Mouse (Mus musculus): ENCODE data around the gene Podxl2. TPM values are rescaled to one million over a fixed set of nuclear protein-coding genes. Genes with fewer than 3 reads are reported as not detected.

The Podxl2 gene
- total RNA-seq, 2 experiments from 2014 or later, result 12.3 TPM; not detected in 1

DNA sequence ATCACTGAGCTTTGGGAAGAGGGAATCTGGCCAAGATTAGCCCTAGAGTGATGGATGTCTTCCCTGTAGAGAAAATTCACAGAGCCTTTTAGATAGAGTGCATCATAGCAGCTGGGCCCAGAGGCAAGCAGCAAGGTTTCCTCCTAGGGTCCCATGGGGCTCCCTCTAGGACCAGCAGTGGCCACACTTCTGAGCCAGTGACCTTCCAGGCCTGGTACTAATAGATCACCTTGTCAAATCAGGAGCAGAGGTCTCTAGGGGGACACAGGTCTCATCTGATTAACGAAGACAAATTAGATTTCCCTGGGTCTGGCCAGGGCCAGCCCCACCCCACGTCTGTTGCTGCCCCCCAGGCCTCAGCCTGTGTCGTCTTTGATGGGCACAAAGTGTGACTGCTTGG lies 64.6 kb downstream of the Podxl2 start:
- no peak for ATAC-seq (replicated peaks; ENCODE audit: low FRiP score, poor library complexity, severe bottlenecking)

DNA sequence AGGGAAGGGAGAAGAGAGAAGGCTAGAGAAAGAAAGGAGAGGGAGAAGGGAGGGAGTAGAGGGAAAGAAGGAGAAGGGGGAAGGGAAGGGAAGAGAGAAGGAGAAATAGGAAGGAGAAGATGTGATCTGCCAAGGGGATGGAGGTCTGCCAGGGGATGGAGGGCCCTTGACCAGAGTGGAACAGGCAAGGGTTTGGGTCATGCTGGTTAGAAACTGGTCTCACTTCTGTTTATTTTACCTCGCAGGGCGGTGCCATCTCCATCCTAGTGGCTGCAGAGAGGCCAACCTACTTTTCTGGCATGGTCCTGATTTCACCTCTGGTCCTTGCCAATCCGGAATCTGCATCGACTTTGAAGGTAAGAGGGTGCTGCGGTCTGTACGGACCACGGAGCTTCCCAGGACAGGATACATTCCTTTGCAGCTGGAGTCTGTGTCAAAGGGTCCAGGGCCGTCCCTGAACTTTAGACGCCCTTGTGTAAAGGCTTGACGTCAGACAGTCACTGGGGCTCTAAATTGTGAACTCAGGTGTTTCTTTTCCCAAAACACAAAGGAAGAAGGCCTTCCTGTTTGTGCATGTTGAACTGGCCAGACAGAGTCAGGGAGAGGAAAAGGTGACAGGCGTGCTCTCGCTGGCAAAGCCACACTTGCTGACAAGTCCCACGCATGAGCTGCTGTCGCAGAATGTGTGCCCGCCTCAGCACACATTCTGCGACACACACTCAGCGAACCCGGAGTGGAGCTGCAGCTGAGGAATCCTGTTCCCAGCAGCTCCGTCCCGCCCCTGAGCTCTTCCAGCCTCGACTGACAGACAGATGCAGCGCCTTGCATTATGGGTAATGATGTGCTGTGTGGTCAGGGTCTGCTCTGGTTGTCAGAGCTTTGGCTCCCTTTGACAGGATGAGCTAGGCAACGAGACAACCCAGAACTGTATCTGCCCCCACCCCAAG lies 65.5 kb downstream of the Podxl2 start:
- no peak for ATAC-seq (replicated peaks; ENCODE audit: low FRiP score, poor library complexity, severe bottlenecking)

DNA sequence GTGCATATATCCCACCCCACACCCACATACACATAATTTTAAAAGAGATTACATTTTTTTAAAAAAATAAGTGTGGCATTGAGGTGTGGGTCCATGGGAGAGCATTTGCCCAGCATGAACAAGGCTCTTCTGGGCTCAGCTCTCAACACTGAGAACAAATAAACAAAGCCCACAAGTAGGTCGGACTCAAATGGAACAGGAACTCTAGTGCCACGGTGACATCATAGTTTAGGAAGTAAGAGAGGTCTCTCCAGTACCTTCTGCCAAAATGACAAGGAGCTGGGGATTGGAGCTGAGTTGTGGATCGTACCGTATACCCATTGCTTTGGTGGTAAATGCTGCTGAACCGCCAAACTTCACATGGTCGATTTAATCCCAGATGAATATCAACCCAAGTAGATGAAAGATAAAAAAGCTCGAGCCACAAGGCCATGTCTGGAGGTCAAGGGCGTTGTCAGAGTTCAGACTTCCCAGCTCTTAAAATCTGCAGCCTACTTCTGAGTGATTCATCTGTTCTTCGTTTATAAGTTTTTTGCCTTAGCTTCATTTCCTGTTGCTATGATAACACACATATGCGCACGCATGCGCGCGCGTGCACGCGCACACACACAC lies 69.8 kb downstream of the Podxl2 start:
- ATAC-seq (replicated peaks; ENCODE audit: low FRiP score, poor library complexity, severe bottlenecking), result no peak

DNA sequence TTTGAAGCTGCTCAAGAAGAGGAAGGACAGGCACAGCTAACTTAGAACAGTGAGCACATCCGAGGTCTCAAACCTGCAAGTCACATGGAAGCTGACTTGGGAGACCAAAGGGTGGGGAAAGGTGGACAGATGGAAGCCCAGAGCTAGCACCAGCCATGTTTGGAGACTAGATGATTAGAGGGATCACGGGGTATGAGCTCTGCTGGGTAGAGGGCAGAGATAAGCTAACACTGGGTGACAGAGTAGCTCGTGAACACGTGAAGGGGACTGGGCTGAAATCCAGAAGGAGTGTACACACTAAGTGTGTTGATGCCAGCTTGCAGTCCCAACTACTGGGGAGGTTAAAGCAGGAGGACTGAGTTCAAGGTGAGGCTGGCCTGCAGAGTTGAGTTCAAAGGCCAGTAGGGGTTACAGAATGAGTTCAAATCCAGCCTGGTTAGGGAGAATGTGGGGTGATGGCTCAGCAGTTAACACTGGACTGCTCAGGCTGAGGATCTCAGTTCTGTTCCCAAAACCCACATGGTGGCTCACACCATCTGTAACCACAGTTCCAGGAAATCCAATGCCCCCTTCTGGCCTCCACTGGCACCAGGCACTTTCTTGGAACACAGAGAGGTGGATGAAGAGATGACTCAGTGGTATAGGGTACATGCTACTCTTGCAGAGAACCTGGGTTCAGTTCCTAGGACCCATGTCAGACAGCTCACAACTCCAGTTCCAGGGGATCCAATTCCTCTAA lies 70.7 kb downstream of the Podxl2 start:
- peak; percentile 73 for ATAC-seq (replicated peaks; ENCODE audit: low FRiP score, poor library complexity, severe bottlenecking)

DNA sequence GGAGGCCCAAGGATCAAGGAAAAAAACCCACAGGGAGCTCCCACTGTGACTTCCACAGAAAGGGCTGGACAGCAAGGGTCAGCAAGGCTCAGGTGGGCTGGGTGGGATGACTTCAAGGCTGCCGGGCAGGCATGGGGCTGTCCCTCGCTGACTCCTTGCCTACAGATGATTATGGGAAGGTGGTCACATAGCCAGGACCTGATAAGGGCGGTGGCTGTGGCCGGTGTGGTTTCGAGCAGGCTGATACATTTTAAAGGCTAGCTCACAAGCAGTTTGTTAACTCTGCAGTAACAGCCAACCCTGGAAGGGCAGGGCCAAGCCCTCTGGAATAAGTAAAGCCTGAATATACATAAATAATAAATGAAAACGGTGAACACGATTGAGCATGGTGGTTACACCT lies 71.8 kb downstream of the Podxl2 start:
- peak; percentile 70 for ATAC-seq (replicated peaks; ENCODE audit: low FRiP score, poor library complexity, severe bottlenecking)

DNA sequence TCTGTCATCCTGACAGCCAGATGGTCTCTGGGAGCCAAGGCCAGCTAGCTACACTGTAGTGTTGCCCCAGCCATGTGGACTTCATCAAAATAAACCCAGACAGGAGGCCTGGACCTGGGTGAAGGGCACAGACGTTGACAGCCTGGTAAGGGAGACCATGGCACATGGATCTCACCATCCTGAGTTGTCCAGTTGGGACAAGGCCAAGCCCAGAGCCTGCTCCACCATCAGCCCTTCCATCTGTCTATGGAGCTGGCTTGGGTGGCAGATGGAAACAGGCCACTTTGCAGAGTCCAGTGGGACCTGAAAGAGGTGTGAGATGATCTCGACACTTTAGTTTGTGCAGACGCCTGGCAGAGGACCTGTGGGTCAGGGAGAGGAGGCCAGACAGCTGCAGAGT lies 74.1 kb downstream of the Podxl2 start:
- ATAC-seq (replicated peaks; ENCODE audit: low FRiP score, poor library complexity, severe bottlenecking), result no peak

DNA sequence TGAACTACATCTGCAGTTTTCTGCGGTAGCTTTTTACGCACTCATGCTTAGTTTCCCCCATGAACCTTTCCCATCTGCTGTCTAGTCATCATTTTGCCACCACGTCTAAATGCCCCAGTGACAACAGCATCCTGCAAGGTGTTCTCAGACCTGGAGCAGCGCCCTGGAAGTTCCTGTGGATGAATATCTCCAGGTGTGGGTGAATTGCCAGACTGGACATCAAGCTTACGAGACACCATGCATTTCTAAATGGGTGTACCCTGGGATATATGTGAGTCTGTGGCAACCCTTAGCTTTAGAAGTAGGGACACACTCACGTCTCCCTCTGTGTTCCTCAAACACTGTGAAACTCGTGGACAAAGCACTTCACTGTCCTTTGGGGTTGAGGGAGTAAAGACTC lies 74.7 kb downstream of the Podxl2 start:
- ATAC-seq (replicated peaks; ENCODE audit: low FRiP score, poor library complexity, severe bottlenecking), result no peak

DNA sequence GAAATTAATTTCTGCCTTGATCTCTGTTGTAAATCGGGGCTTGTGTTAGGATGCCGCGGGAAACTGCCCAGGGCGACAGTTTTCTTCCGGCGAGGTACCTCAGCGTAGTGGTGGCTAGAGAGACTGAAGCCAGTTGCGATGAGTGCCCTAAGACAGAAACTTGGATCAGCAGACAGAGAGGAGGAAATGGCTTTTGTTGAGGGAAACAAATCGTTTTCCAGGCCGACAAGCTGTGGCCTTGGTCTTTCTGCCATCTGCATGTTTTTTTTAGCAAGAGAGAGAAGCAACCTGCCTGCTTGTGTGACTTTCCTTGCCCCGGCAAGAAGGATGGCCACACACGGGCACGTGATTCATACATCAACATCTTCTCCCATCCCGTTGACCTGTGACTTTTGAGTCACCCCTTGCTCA lies 80.3 kb downstream of the Podxl2 start:
- no peak for ATAC-seq (replicated peaks; ENCODE audit: low FRiP score, poor library complexity, severe bottlenecking)

DNA sequence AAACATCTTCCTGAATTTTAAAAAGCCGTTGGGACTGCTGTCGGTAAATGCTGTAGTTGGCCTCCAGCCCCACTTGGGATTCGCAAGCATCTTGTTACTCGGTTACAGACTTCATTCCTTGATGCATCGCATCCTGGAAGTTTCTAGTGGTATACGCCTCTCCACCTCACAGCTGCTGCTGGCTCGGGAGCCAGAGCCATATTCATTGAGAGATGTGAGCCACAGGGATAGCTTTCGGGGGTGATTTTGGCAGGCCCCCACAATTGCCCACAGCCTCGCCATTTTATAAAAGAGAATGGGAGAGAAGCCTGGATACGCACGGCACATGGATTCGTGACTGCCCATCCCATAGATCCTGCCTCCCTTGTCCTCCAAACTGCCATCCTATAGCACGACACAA lies 81.0 kb downstream of the Podxl2 start:
- no peak for ATAC-seq (replicated peaks; ENCODE audit: low FRiP score, poor library complexity, severe bottlenecking)

DNA sequence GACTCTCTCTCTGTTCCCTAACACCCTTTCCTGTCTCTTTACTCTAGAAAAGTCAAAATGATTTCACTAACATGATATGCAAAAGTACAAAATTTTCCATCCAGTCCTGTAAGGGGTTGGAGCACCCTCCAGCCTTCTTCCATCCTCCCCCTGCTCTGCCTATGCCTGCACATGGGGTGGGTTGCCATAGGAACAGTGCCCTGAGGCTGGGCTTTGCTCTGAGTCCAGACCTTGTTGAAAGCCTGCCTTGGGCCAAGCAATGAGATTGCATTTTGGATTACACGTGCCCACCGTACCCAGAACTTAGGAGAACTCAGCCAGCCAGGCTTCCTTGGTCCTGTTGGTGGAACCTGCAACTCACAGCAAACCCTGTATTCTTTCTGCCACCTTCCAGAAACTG lies 81.6 kb downstream of the Podxl2 start:
- no peak for ATAC-seq (replicated peaks; ENCODE audit: low FRiP score, poor library complexity, severe bottlenecking)

Other genes starting within 250 kb of the Podxl2 start
- 5.4 and 10.1 TPM in 2 replicates for gene Kbtbd12, start 237.1 kb downstream of the Podxl2 start, total RNA-seq (2015; ENCODE audit: low replicate concordance)
- gene Kbtbd12, start 237.1 kb downstream of the Podxl2 start, total RNA-seq (2017; ENCODE audit: low replicate concordance), result 17.2 and 31.3 TPM in 2 replicates
- 114 and 119 TPM in 2 replicates for gene Mgll, start 150.6 kb downstream of the Podxl2 start, total RNA-seq (2015; ENCODE audit: low replicate concordance)
- 92.5 and 112 TPM in 2 replicates for gene Mgll, start 150.6 kb downstream of the Podxl2 start, total RNA-seq (2017; ENCODE audit: low replicate concordance)
- gene Abtb1, start 33.1 kb downstream of the Podxl2 start, total RNA-seq (2015; ENCODE audit: low replicate concordance), result 49.4 and 49.9 TPM in 2 replicates
- 112 and 178 TPM in 2 replicates for gene Abtb1, start 33.1 kb downstream of the Podxl2 start, total RNA-seq (2017; ENCODE audit: low replicate concordance)
- 111 and 119 TPM in 2 replicates for gene Mcm2, start 23.7 kb upstream of the Podxl2 start, total RNA-seq (2015; ENCODE audit: low replicate concordance)
- 159 and 169 TPM in 2 replicates for gene Mcm2, start 23.7 kb upstream of the Podxl2 start, total RNA-seq (2017; ENCODE audit: low replicate concordance)
- 47.9 and 70.8 TPM in 2 replicates for gene Tpra1, start 27.2 kb upstream of the Podxl2 start, total RNA-seq (2015; ENCODE audit: low replicate concordance)
- 71.2 and 104 TPM in 2 replicates for gene Tpra1, start 27.2 kb upstream of the Podxl2 start, total RNA-seq (2017; ENCODE audit: low replicate concordance)